Mouse (Mus musculus) liver, adult 2 months (tissue): ENCODE data around the gene Trhr2.

Experiments
- CTCF ChIP-seq: fragments of 200-500 bp; IDR thresholded peaks from 2 replicates; pipeline ENCODE4 v1.5.1; 2011; ENCODE audit warnings: low read depth, low read length, control low read depth
- POLR2A ChIP-seq: fragments of 200-500 bp; IDR thresholded peaks from 2 replicates; pipeline ENCODE4 v1.6.1; 2011; ENCODE audit warnings: low read length, control low read depth; ENCODE audit not compliant: insufficient read depth; ENCODE audit errors: extremely low read depth

DNA sequence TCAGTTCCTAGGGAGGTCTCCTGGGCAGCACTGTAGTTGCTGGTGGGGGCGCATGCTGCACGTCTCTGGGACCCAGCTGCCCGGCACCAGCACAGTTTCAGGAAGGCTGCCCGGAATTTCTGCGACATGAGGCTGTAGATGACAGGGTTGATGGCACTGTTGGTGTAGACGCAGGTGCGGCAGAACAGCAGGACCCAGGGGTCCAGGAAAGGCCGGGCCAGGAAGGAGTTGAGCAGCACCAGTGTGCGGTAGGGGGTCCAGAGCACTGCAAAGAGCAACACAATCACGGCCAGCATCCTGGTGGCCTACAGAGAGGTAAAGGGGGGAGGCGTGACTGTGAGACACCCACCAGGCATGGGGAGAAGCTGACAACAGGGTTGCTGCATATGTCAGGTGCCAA, 3.3 kb downstream of the Trhr2 start:
- TF ChIP-seq POLR2A (no peak), CTCF (no peak)
